ENCODE assay signal across 17 mouse cellular contexts in the genomic region with DNA sequence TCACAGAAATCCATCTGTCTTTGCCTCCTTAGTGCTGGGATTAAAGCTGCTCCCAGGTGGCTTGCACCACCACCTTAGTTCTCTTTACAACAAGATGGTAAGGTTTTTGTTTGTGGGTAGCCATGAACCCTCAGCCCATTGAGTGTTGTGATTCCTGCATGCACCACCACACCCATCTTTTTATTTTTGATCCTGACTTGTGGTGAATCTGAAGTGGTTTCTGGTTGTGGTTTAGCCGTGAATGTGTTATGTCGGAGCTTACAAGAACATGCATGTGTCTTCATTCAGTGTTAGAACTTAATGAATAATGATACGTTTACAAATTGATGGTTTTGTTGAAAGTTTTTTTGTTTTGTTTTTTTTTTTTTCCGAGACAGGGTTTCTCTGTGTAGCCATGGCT.
"Had no signal": no experiment of that assay in that cellular context is flagged by ENCODE, and none has a peak within 500 bp of the region (broad histone marks: within the 10 kb centered on the region; RNA-seq: fewer than 3 reads in every experiment).

No protein-coding gene starts in this region.

- DNase-seq: lung, adult 18-20 months; lung, embryonic 14.5 days; lung, postnatal 10 days; lung, postnatal 4 days; retina, postnatal 1 day; right cerebral cortex, adult 18-20 months; right cerebral cortex, postnatal 14 days; thymus, adult 2 months; thymus, postnatal 36 days had no signal

- H3K4me1 ChIP-seq: midbrain, embryonic 13.5 days; midbrain, embryonic 15.5 days; neural tube, embryonic 12.5 days; stomach, embryonic 15.5 days had no signal

- H3K9me3 ChIP-seq: megakaryocyte, embryonic 14.5 days; midbrain, embryonic 13.5 days; midbrain, embryonic 15.5 days; neural tube, embryonic 12.5 days; stomach, embryonic 15.5 days had no signal

- H3K9ac ChIP-seq: liver, embryonic 14.5 days; lung, embryonic 14.5 days; midbrain, embryonic 13.5 days; midbrain, embryonic 15.5 days; neural tube, embryonic 12.5 days; stomach, embryonic 15.5 days had no signal

- H3K4me2 ChIP-seq: lung, embryonic 14.5 days; midbrain, embryonic 11.5 days; midbrain, embryonic 13.5 days; midbrain, embryonic 15.5 days; neural tube, embryonic 12.5 days; stomach, embryonic 15.5 days had no signal

- H3K27ac ChIP-seq: liver, embryonic 14.5 days; midbrain, embryonic 13.5 days; midbrain, embryonic 15.5 days; neural tube, embryonic 12.5 days; stomach, embryonic 15.5 days; stomach, postnatal 0 days had no signal

- H3K4me3 ChIP-seq: megakaryocyte, embryonic 14.5 days; midbrain, embryonic 13.5 days; midbrain, embryonic 15.5 days; neural tube, embryonic 12.5 days; stomach, embryonic 15.5 days had no signal

- ATAC-seq: midbrain, embryonic 15.5 days had no signal

- H3K27me3 ChIP-seq: megakaryocyte, embryonic 14.5 days; midbrain, embryonic 13.5 days; midbrain, embryonic 15.5 days; neural tube, embryonic 12.5 days; stomach, embryonic 15.5 days had no signal
